In genomic region chr13:114109845-114110244, GRCm38 (mm10) we compare ENCODE assay signal across 21 mouse cellular contexts.
A peak's percentile ranks its signal among the peaks of the same experiment; 100 is the strongest.
DNase-seq lines count a peak whose midpoint lies in the region; ATAC-seq and TF ChIP-seq lines count a peak whose summit lies in the region.
"Had no signal": no experiment of that assay in that cellular context is flagged by ENCODE, and none has a peak within 500 bp of the region (broad histone marks: within the 10 kb centered on the region; RNA-seq: fewer than 3 reads in every experiment).

No protein-coding gene starts in this region.

- no peak for DNase-seq in hindbrain, postnatal 0 days (ENCODE audit: low spot score)
- DNase-seq in MN1 (ENCODE audit: low spot score), result peak; percentile 71
- DNase-seq in natural killer cell, adult 2 months (ENCODE audit: low spot score in 2 of 2), result no peak
- no peak for DNase-seq in testis, postnatal 14 days (ENCODE audit: low spot score)
- DNase-seq in layer of hippocampus, adult 9-10 months (ENCODE audit: low spot score), result no peak
- DNase-seq: adrenal gland, postnatal 36 days; cerebellum, adult 8-10 months; heart, postnatal 4 days; kidney, adult 18-20 months; kidney, postnatal 14 days; lung, postnatal 10 days; right cerebral cortex, adult 18-20 months; thymus, postnatal 36 days had no signal

- no peak overlapping the region for H3K4me2 ChIP-seq in hindbrain, embryonic 12.5 days (replicated peaks)
- H3K4me2 ChIP-seq in hindbrain, postnatal 0 days (ENCODE audit: low read depth, low read length), result no peak overlapping the region
- H3K4me2 ChIP-seq in forebrain, embryonic 13.5 days, result peak overlapping the region; percentile 16
- no peak overlapping the region for H3K4me2 ChIP-seq in hindbrain, embryonic 15.5 days
- H3K4me2 ChIP-seq: heart, embryonic 15.5 days; limb, embryonic 15.5 days had no signal

- TF ChIP-seq CTCF in hindbrain, postnatal 0 days (IDR thresholded peaks at IDR 0.05; ENCODE audit: low read depth), result no peak

- no peaks in the 10 kb centered on the region for H3K9me3 ChIP-seq in hindbrain, embryonic 12.5 days (replicated peaks)
- H3K9me3 ChIP-seq in hindbrain, postnatal 0 days (ENCODE audit: low read length), result no peaks in the 10 kb centered on the region
- H3K9me3 ChIP-seq in forebrain, embryonic 13.5 days (replicated peaks), result no peaks in the 10 kb centered on the region
- no peaks in the 10 kb centered on the region for H3K9me3 ChIP-seq in hindbrain, embryonic 15.5 days
- H3K9me3 ChIP-seq: embryonic facial prominence, embryonic 10.5 days; heart, embryonic 15.5 days; limb, embryonic 15.5 days had no signal

- no peaks in the 10 kb centered on the region for H3K36me3 ChIP-seq in hindbrain, embryonic 12.5 days
- H3K36me3 ChIP-seq in hindbrain, postnatal 0 days (ENCODE audit: insufficient read depth, low read length), result no peaks in the 10 kb centered on the region
- H3K36me3 ChIP-seq in forebrain, embryonic 13.5 days (ENCODE audit: poor library complexity, severe bottlenecking), result no peaks in the 10 kb centered on the region
- no peaks in the 10 kb centered on the region for H3K36me3 ChIP-seq in hindbrain, embryonic 15.5 days
- H3K36me3 ChIP-seq: embryonic facial prominence, embryonic 10.5 days; heart, embryonic 15.5 days; limb, embryonic 15.5 days had no signal

- peak; percentile 76; the same call in 1 of the 2 replicates for ATAC-seq in hindbrain, embryonic 12.5 days (ENCODE audit: low FRiP score)
- ATAC-seq in hindbrain, postnatal 0 days, result no peak
- ATAC-seq in forebrain, embryonic 13.5 days, result peak; percentile 81
- ATAC-seq in hindbrain, embryonic 15.5 days (ENCODE audit: low FRiP score, low read depth), result 0 out of 2 replicates have a peak, but pooled peaks have one; percentile 45

- H3K9ac ChIP-seq in hindbrain, embryonic 12.5 days, result no peak overlapping the region
- no peak overlapping the region for H3K9ac ChIP-seq in hindbrain, postnatal 0 days (replicated peaks; ENCODE audit: low read length)
- no peak overlapping the region for H3K9ac ChIP-seq in forebrain, embryonic 13.5 days
- H3K9ac ChIP-seq in hindbrain, embryonic 15.5 days, result no peak overlapping the region
- H3K9ac ChIP-seq: heart, embryonic 15.5 days; limb, embryonic 15.5 days had no signal

- 45% methylated on average over 4 of the region's 4 CpGs for WGBS in hindbrain, embryonic 12.5 days
- 25% methylated on average over 4 of the region's 4 CpGs for WGBS in hindbrain, postnatal 0 days
- WGBS in forebrain, embryonic 13.5 days, result 13% methylated on average over 4 of the region's 4 CpGs
- 23% methylated on average over 4 of the region's 4 CpGs for WGBS in hindbrain, embryonic 15.5 days

- no peak overlapping the region for H3K27ac ChIP-seq in hindbrain, embryonic 12.5 days
- H3K27ac ChIP-seq in hindbrain, postnatal 0 days, result no peak overlapping the region
- no peak overlapping the region for H3K27ac ChIP-seq in forebrain, embryonic 13.5 days
- H3K27ac ChIP-seq in hindbrain, embryonic 15.5 days (replicated peaks), result no peak overlapping the region
- H3K27ac ChIP-seq: embryonic facial prominence, embryonic 10.5 days; heart, embryonic 15.5 days; limb, embryonic 15.5 days had no signal

- H3K4me1 ChIP-seq in hindbrain, embryonic 12.5 days, result 0 out of 2 replicates have a peak, but pooled peaks cover 2% of the 10 kb centered on the region
- no peaks in the 10 kb centered on the region for H3K4me1 ChIP-seq in hindbrain, postnatal 0 days (ENCODE audit: insufficient read depth, low read length)
- peaks cover 16% of the 10 kb centered on the region for H3K4me1 ChIP-seq in forebrain, embryonic 13.5 days
- H3K4me1 ChIP-seq in hindbrain, embryonic 15.5 days (replicated peaks), result no peaks in the 10 kb centered on the region; the same call in 1 of the 2 replicates
- H3K4me1 ChIP-seq: heart, embryonic 15.5 days had no signal

- no peak overlapping the region for H3K4me3 ChIP-seq in hindbrain, embryonic 12.5 days
- H3K4me3 ChIP-seq in hindbrain, postnatal 0 days (ENCODE audit: low read length), result no peak overlapping the region
- H3K4me3 ChIP-seq in forebrain, embryonic 13.5 days, result no peak overlapping the region
- H3K4me3 ChIP-seq in hindbrain, embryonic 15.5 days, result no peak overlapping the region
- H3K4me3 ChIP-seq: embryonic facial prominence, embryonic 10.5 days; heart, embryonic 15.5 days; limb, embryonic 15.5 days; myocyte had no signal

- no peaks in the 10 kb centered on the region for H3K27me3 ChIP-seq in hindbrain, embryonic 12.5 days
- H3K27me3 ChIP-seq in hindbrain, postnatal 0 days (ENCODE audit: insufficient read depth, low read length), result no peaks in the 10 kb centered on the region
- no peaks in the 10 kb centered on the region for H3K27me3 ChIP-seq in forebrain, embryonic 13.5 days
- no peaks in the 10 kb centered on the region for H3K27me3 ChIP-seq in hindbrain, embryonic 15.5 days
- H3K27me3 ChIP-seq: CH12.LX; heart, embryonic 15.5 days; limb, embryonic 15.5 days had no signal
